Mouse (Mus musculus): ENCODE results near the gene Vav1. TPM values are rescaled to one million over a fixed set of nuclear protein-coding genes. Genes with fewer than 3 reads are reported as not detected.

Gene Vav1
- polyA plus RNA-seq, 1 experiment = 3.4 TPM

DNA sequence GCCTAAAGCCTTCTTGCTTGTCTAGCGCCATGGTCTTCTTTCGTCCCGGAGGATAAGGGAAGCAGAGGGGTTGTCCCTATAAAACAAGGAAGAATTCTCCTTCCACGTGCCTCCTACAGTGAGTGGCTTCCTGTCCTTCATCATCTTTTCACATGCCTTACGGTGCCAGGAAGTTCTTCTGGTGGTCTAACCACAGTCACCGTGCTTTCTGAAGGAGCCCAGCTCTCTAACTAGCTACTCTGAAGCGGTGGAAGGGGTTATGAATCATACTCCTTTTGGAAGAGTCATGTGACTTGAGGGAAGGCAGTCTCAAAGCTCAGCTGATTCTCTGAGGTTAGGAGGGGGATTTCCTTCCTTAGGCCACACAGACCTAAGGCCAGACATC is 11.8 kb downstream of the Vav1 start:
- no peak overlapping the region for H3K27ac ChIP-seq (ENCODE audit: insufficient read depth, low read depth, low read length)
- H3K27me3 ChIP-seq (replicated peaks; ENCODE audit: control insufficient read depth, insufficient read depth, low read length) = no peaks in the 10 kb centered on the region
- TF ChIP-seq CTCF (conservative IDR thresholded peaks at IDR 0.05; ENCODE audit: insufficient read depth, insufficient read length, low read depth, low read length) (no peak), POLR2A (IDR thresholded peaks at IDR 0.05; ENCODE audit: low read depth, low read length) (no peak)
- H3K36me3 ChIP-seq (ENCODE audit: control insufficient read depth, insufficient read depth, low read length) = no peaks in the 10 kb centered on the region
- no peaks in the 10 kb centered on the region for H3K4me1 ChIP-seq (ENCODE audit: control insufficient read depth, insufficient read depth, low read length)
- H3K4me3 ChIP-seq (ENCODE audit: insufficient read depth, low read depth, low read length) = no peak overlapping the region
- no peak for DNase-seq
- 76% methylated on average over 7 of the region's 7 CpGs for WGBS

DNA sequence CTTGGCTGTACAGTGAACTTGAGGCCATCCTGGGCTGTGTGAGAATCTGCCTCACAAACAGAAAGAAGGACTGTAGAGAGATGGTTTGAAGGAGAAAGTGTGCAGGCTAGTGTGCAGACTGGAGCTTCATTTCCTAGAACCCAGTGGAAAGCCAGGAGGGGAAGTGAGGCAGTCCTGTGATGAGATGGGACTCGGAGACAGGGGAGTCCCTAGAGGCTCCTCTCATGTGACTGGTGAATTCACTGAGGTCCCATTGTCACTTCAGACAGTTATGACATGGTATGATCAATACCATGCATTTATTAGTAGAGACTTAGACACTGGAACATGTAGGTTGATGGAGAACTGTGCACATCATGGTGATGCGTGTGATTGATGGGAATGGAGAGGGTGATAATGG is 13.4 kb downstream of the Vav1 start:
- no peak for DNase-seq
- Histone ChIP-seq H3K27me3 (replicated peaks; ENCODE audit: control insufficient read depth, insufficient read depth, low read length) (no peaks in the 10 kb centered on the region), H3K4me3 (ENCODE audit: insufficient read depth, low read depth, low read length) (no peak overlapping the region), H3K4me1 (ENCODE audit: control insufficient read depth, insufficient read depth, low read length) (no peaks in the 10 kb centered on the region), H3K36me3 (ENCODE audit: control insufficient read depth, insufficient read depth, low read length) (no peaks in the 10 kb centered on the region), H3K27ac (ENCODE audit: insufficient read depth, low read depth, low read length) (no peak overlapping the region)
- TF ChIP-seq POLR2A (IDR thresholded peaks at IDR 0.05; ENCODE audit: low read depth, low read length) = no peak
- TF ChIP-seq CTCF (conservative IDR thresholded peaks at IDR 0.05; ENCODE audit: insufficient read depth, insufficient read length, low read depth, low read length) = no peak
- 93% methylated on average over 2 of the region's 2 CpGs for WGBS

- Histone ChIP-seq H3K27me3 (replicated peaks; ENCODE audit: control insufficient read depth, insufficient read depth, low read length) (no peaks in the 10 kb centered on the region), H3K4me1 (ENCODE audit: control insufficient read depth, insufficient read depth, low read length) (no peaks in the 10 kb centered on the region), H3K4me3 (ENCODE audit: insufficient read depth, low read depth, low read length) (no peak overlapping the region), H3K36me3 (ENCODE audit: control insufficient read depth, insufficient read depth, low read length) (no peaks in the 10 kb centered on the region), H3K27ac (ENCODE audit: insufficient read depth, low read depth, low read length) (no peak overlapping the region)
- DNase-seq = no peak
- 90% methylated on average over 9 of the region's 9 CpGs for WGBS
- TF ChIP-seq CTCF (conservative IDR thresholded peaks at IDR 0.05; ENCODE audit: insufficient read depth, insufficient read length, low read depth, low read length) = no peak
- no peak for TF ChIP-seq POLR2A (IDR thresholded peaks at IDR 0.05; ENCODE audit: low read depth, low read length)
Measured at GRCm38 (mm10) chr17:57292968-57293367, 14.1 kb downstream of the Vav1 start.

DNA sequence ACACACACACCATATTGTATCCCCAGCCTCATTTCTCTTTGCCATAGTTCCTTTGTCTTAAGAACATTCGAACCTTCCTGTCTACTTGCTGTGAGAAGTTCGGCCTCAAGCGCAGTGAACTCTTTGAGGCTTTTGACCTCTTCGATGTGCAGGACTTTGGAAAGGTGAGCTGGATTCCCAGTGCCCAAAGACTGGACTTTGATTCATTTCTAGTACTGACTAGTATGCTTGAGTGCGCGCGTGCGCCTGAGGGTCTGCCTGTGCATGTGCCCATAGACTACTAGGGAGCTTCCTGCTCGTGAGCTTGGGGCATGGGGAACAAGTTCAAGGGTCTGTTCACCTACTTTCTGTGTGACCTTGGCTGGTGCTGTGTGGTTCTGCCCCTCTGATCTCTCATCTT is 17.0 kb downstream of the Vav1 start:
- no peak overlapping the region for H3K27ac ChIP-seq (ENCODE audit: insufficient read depth, low read depth, low read length)
- no peaks in the 10 kb centered on the region for H3K4me1 ChIP-seq (ENCODE audit: control insufficient read depth, insufficient read depth, low read length)
- no peaks in the 10 kb centered on the region for H3K27me3 ChIP-seq (replicated peaks; ENCODE audit: control insufficient read depth, insufficient read depth, low read length)
- H3K36me3 ChIP-seq (ENCODE audit: control insufficient read depth, insufficient read depth, low read length) = no peaks in the 10 kb centered on the region
- no peak overlapping the region for H3K4me3 ChIP-seq (ENCODE audit: insufficient read depth, low read depth, low read length)
- TF ChIP-seq POLR2A (IDR thresholded peaks at IDR 0.05; ENCODE audit: low read depth, low read length) (no peak), CTCF (conservative IDR thresholded peaks at IDR 0.05; ENCODE audit: insufficient read depth, insufficient read length, low read depth, low read length) (no peak)
- peak; percentile 86 for DNase-seq
- WGBS = 66% methylated on average over 9 of the region's 9 CpGs

- H3K36me3 ChIP-seq (ENCODE audit: control insufficient read depth, insufficient read depth, low read length) = no peaks in the 10 kb centered on the region
Measured at GRCm38 (mm10) chr17:57297040-57297439, 18.1 kb downstream of the Vav1 start.

DNA sequence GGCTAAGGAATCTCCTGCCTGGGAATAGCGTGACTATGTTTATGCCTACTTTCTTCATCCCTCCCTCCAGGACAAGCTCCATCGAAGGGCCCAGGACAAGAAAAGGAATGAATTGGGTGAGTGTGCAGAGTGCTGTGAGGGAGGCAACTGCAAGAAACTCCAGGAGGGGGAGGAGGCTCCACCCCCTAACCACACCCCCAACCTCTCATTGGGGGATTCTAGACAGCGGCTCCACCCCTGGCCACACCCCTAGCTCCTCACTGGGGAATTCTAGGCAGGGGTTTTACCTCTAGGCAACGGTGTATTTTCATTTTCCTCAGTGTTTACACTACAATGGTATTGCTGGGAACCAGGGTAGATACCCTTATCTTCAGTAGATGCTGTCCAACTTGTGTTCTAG is 26.7 kb downstream of the Vav1 start:
- TF ChIP-seq POLR2A (IDR thresholded peaks at IDR 0.05; ENCODE audit: low read depth, low read length) = no peak
- TF ChIP-seq CTCF (conservative IDR thresholded peaks at IDR 0.05; ENCODE audit: insufficient read depth, insufficient read length, low read depth, low read length) = no peak
- H3K4me3 ChIP-seq (ENCODE audit: insufficient read depth, low read depth, low read length) = no peak overlapping the region
- DNase-seq = no peak
- H3K4me1 ChIP-seq (ENCODE audit: control insufficient read depth, insufficient read depth, low read length) = no peaks in the 10 kb centered on the region
- H3K36me3 ChIP-seq (ENCODE audit: control insufficient read depth, insufficient read depth, low read length) = no peaks in the 10 kb centered on the region
- WGBS = 62% methylated on average over 4 of the region's 4 CpGs
- no peaks in the 10 kb centered on the region for H3K27me3 ChIP-seq (replicated peaks; ENCODE audit: control insufficient read depth, insufficient read depth, low read length)
- no peak overlapping the region for H3K27ac ChIP-seq (ENCODE audit: insufficient read depth, low read depth, low read length)

More at GRCm38 (mm10) chr17:57297040-57297439, 18.1 kb downstream of the Vav1 start:
- no peaks in the 10 kb centered on the region for H3K27me3 ChIP-seq (replicated peaks; ENCODE audit: control insufficient read depth, insufficient read depth, low read length)
- WGBS = 87% methylated on average over 12 of the region's 12 CpGs
- H3K4me3 ChIP-seq (ENCODE audit: insufficient read depth, low read depth, low read length) = no peak overlapping the region
- H3K27ac ChIP-seq (ENCODE audit: insufficient read depth, low read depth, low read length) = no peak overlapping the region
- DNase-seq = no peak
- no peaks in the 10 kb centered on the region for H3K4me1 ChIP-seq (ENCODE audit: control insufficient read depth, insufficient read depth, low read length)
- TF ChIP-seq CTCF (conservative IDR thresholded peaks at IDR 0.05; ENCODE audit: insufficient read depth, insufficient read length, low read depth, low read length) = no peak
- TF ChIP-seq POLR2A (IDR thresholded peaks at IDR 0.05; ENCODE audit: low read depth, low read length) = no peak

DNA sequence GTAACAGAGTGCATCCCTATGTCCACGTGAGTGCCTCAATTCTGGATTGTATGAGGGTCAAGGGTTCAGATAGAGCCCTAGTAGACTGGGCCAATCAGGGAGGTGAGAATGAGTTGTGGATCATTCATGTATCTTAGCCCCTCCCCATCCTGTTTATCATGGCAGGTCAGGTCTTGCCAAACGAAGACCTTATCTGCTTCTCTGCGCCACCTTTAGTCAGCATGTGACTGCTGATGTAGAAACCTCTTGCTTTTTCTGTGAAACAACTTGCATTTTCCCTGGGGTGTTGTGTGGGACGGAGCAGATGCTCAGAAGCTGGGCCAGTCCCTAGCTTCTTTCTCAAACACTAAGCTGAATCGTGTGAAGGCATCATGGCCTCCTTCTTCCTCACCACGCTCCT is 28.2 kb downstream of the Vav1 start:
- Histone ChIP-seq H3K4me1 (ENCODE audit: control insufficient read depth, insufficient read depth, low read length) (no peaks in the 10 kb centered on the region), H3K27ac (ENCODE audit: insufficient read depth, low read depth, low read length) (no peak overlapping the region), H3K4me3 (ENCODE audit: insufficient read depth, low read depth, low read length) (no peak overlapping the region), H3K36me3 (ENCODE audit: control insufficient read depth, insufficient read depth, low read length) (no peaks in the 10 kb centered on the region), H3K27me3 (replicated peaks; ENCODE audit: control insufficient read depth, insufficient read depth, low read length) (no peaks in the 10 kb centered on the region)
- TF ChIP-seq POLR2A (IDR thresholded peaks at IDR 0.05; ENCODE audit: low read depth, low read length) = no peak
- TF ChIP-seq CTCF (conservative IDR thresholded peaks at IDR 0.05; ENCODE audit: insufficient read depth, insufficient read length, low read depth, low read length) = no peak
- DNase-seq = no peak
- whole genome bisulfite sequencing = 75% methylated on average over 6 of the region's 6 CpGs

GRCm38 (mm10) chr17:57311801-57312200 is 32.9 kb downstream of the Vav1 start:
- no peak for DNase-seq
- no peak for TF ChIP-seq POLR2A (IDR thresholded peaks at IDR 0.05; ENCODE audit: low read depth, low read length)
- no peaks in the 10 kb centered on the region for H3K4me1 ChIP-seq (ENCODE audit: control insufficient read depth, insufficient read depth, low read length)
- H3K27ac ChIP-seq (ENCODE audit: insufficient read depth, low read depth, low read length) = no peak overlapping the region
- H3K36me3 ChIP-seq (ENCODE audit: control insufficient read depth, insufficient read depth, low read length) = no peaks in the 10 kb centered on the region
- 36% methylated on average over 13 of the region's 13 CpGs for WGBS
- no peak overlapping the region for H3K4me3 ChIP-seq (ENCODE audit: insufficient read depth, low read depth, low read length)
- H3K27me3 ChIP-seq (replicated peaks; ENCODE audit: control insufficient read depth, insufficient read depth, low read length) = no peaks in the 10 kb centered on the region
